Mouse (Mus musculus): ENCODE data around the gene Hdgf.

- TF ChIP-seq POLR2A (IDR thresholded peaks at IDR 0.05; ENCODE audit: extremely low read depth, insufficient read depth, low read length) (no peak), CTCF (IDR thresholded peaks at IDR 0.05; ENCODE audit: extremely low read depth, insufficient read depth, low read length) (no peak)
Measured at GRCm38 (mm10) chr3:87910573-87911141, 4.5 kb downstream of the Hdgf start.

Measured in cortical plate, adult 2 months (tissue).